Mouse (Mus musculus) lung, embryonic 16.5 days (tissue): ENCODE data around the gene Tmem110. TPM values are rescaled to one million over a fixed set of nuclear protein-coding genes. Genes with fewer than 3 reads are reported as not detected.

Source experiments
- ATAC-seq: fragments of 200-750 bp; cut with Nextera tagmentation; 2 replicates; pipeline ENCODE4 v1.8.0; 2017; ENCODE audit warnings: low read depth, mild to moderate bottlenecking, moderate library complexity
- H3K27ac ChIP-seq: fragments of 300-500 bp; sonication (generic); 2 replicates; pipeline ENCODE4 v1.5.1; 2014; ENCODE audit warnings: mild to moderate bottlenecking, control low read depth, low read length
- H3K27me3 ChIP-seq: fragments of 300-500 bp; sonication (generic); 2 replicates; pipeline ENCODE4 v1.6.1; 2014; ENCODE audit warnings: low read depth, low read length, mixed read lengths; ENCODE audit not compliant: control insufficient read depth, insufficient read depth
- H3K36me3 ChIP-seq: fragments of 300-500 bp; sonication (generic); 2 replicates; pipeline ENCODE4 v1.6.1; 2014; ENCODE audit warnings: low read length; ENCODE audit not compliant: control insufficient read depth, insufficient read depth
- H3K4me1 ChIP-seq: fragments of 300-500 bp; sonication (generic); replicated peaks from 2 replicates; pipeline ENCODE4 v1.6.1; 2014; ENCODE audit warnings: low read length, mixed read lengths; ENCODE audit not compliant: control insufficient read depth, insufficient read depth
- H3K4me2 ChIP-seq: fragments of 300-500 bp; sonication (generic); 2 replicates; pipeline ENCODE4 v1.6.1; 2014; ENCODE audit warnings: low read depth, low read length, control low read depth
- H3K4me3 ChIP-seq: fragments of 300-500 bp; sonication (generic); 2 replicates; pipeline ENCODE4 v1.5.1; 2014; ENCODE audit warnings: mild to moderate bottlenecking, low read length, control low read depth
- H3K9ac ChIP-seq: fragments of 300-500 bp; sonication (generic); 2 replicates; pipeline ENCODE4 v1.6.1; 2014; ENCODE audit warnings: low read length, control low read depth
- H3K9me3 ChIP-seq: fragments of 300-500 bp; sonication (generic); 2 replicates; pipeline ENCODE4 v1.6.1; 2016; ENCODE audit warnings: low read length; ENCODE audit not compliant: control insufficient read depth
- WGBS: fragments of 180-500 bp; shearing (Covaris S2); extraction: QIAGEN DNeasy Blood & Tissue Kit; methylation state at CpG from one replicate; pipeline ENCODE4 v1.1.7; 2014; 5-methylcytosine and 5-hydroxymethylcytosine counted together
- polyA plus RNA-seq: library from polyadenylated mRNA; unstranded; fragments of >200 nt; fragmentation: Nextera tagmentation; extraction: Ambion mirVana; gene quantifications from 2 replicates; pipeline ENCODE4 v1.2.1, GENCODE M21; 2015

The Tmem110 gene
- polyA plus RNA-seq, 1 experiment from 2014 or later: 27.0 TPM

DNA sequence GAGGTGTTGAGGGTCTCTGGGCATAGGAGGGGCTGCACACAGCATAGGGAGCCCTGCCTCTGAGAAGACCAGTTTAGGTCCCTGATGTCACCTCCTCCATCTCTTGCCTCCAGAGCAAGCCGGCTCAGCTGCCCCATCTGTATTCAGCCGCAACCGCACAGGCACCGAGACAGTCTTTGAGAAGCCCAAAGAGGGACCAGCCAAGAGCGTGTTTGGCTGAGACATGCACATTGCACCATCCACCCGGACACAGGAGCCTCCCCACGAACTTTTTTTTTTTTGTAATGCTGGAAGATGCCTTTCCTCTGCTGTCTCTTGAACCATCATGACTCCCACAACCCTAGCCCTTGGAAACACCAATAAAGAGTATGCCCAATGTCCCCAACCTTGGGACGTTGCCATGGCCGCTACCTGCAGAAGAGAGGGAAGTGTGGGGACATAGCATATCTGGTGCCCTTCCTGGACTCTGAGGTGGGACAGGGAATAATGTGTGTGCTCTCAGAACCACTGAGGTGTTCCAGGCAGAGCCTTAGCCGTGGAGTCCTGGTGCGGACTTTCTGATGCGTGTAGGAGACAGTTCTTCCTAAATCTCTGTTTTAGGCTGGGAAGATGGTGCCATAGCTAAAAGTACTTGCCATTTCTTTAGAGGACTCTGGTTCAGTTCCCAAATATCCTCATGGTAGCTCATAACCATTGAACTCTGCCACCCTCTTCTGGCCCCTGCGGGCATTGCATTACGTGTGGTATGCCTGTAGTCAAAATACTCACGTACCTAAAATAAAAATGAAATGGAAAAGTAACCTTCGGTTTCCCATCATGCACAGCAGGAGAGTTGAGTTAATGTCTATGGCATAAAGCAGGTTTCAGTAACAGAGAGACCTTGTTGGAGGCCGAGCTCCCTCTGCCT, 55.7 kb downstream of the Tmem110 start:
- 75% methylated on average over 17 of the region's 17 CpGs for WGBS
- H3K4me1 ChIP-seq: peaks cover 22% of the 10 kb centered on the region
- H3K27me3 ChIP-seq: no peaks in the 10 kb centered on the region
- ATAC-seq: no peak
- H3K27ac ChIP-seq: no peak overlapping the region
- no peak overlapping the region for H3K4me3 ChIP-seq
- no peak overlapping the region for H3K9ac ChIP-seq
- no peak overlapping the region for H3K4me2 ChIP-seq
- H3K9me3 ChIP-seq: no peaks in the 10 kb centered on the region
- H3K36me3 ChIP-seq: no peaks in the 10 kb centered on the region

DNA sequence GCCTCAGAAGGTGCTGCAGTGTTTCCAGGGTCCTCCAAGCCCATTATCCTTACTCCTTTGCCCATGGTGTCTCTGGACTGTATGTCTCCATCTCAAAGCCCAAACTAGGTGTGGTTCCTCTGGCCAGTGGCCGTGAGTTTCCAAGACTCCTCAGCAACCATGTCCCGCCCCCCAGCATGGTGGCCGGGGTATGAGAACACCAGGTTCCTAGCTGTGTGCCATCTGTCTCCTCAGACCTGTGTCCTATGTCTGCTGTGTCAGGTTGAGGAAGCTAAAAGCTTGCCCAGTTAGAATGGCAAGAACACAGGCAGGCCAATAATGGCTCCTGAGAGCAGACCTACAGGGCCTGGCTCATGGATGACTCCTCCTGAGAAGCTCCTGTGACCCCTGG, 56.3 kb downstream of the Tmem110 start:
- no peak for ATAC-seq
- Histone ChIP-seq H3K9me3 (no peaks in the 10 kb centered on the region), H3K4me3 (no peak overlapping the region), H3K4me2 (no peak overlapping the region), H3K27me3 (no peaks in the 10 kb centered on the region), H3K4me1 (peaks cover 18% of the 10 kb centered on the region), H3K36me3 (no peaks in the 10 kb centered on the region), H3K27ac (no peak overlapping the region), H3K9ac (no peak overlapping the region)
- 82% methylated on average over 3 of the region's 3 CpGs for WGBS

DNA sequence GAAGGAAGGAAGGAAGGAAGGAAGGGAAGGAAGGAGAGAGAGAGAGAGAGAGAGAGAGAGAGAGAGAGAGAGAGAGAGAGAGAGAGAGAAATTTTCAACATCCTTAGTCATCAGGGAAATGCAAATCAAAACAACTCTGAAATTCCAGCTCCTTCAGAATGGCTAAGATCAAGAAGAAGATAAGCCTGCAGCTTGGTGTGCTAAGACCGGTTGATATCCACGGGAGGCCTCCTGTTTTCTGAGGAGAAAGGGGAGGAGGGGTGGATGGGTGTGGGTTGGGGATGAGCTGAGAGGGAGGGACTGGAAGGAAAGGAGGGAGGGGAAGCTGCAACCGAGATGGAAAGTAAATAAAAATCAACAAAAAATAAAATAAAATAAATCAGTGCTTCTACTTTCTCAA, 59.9 kb downstream of the Tmem110 start:
- Histone ChIP-seq H3K4me1 (peaks cover 14% of the 10 kb centered on the region), H3K9me3 (no peaks in the 10 kb centered on the region), H3K27ac (no peak overlapping the region), H3K4me3 (no peak overlapping the region), H3K36me3 (no peaks in the 10 kb centered on the region), H3K27me3 (no peaks in the 10 kb centered on the region; the same call in 1 of the 2 replicates), H3K4me2 (no peak overlapping the region), H3K9ac (no peak overlapping the region)
- WGBS: 7% methylated on average over 3 of the region's 3 CpGs
- ATAC-seq: no peak

DNA sequence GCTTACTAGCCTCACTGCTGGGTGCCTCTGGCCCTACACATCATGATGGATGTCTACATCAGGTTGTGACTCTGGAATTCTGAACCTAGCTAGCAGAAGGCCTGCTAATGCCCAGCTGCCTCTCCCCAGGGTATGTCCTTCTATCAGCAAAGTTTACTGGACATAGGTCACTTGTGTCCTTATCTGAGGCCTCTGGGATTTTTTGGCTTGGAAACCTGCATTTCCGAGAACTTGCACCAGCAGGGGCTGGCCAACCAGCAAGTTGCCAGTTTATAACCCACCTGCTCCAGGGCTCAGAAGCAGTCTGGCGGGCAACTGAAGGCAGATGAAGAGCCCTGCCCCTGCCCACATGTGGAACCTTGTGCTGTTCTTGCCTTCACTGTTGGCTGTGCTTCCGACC, 60.8 kb downstream of the Tmem110 start, which contains the start of gene Itih4:
Itih4 (plus strand) TSS at position 273 of the 400 bp plus-strand sequence.
- H3K9me3 ChIP-seq: no peaks in the 10 kb centered on the region

DNA sequence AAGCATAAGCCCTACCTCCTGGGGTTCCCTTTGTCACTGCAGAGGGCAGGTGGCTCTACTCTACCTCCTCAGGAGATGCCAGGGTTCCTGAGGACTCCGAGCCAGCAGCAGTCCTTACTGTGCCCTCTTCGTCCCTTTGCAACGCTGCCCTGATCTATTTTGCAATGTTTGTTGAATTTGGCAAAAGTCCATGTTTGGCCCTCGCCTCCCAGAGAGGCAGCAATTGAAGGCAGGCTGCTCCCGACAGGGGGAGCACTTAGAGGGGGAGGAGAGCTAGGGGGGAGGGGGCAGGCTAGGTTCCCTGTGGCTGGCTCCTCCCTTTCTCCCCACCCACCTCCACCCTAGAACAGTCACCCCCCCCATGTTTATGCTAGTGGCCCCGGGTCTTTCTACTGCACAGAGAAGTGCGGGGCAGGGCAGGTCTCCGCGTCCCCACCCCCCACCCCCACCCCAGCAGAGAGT, 62.9 kb downstream of the Tmem110 start:
- no peaks in the 10 kb centered on the region; the same call in 1 of the 2 replicates for H3K27me3 ChIP-seq
- peak overlapping the region; percentile 4; the same call in 1 of the 2 replicates for H3K4me3 ChIP-seq
- 0 out of 2 replicates have a peak overlapping the region, but pooled peaks have one; percentile 25 for H3K27ac ChIP-seq
- no peaks in the 10 kb centered on the region for H3K9me3 ChIP-seq
- peak; percentile 88 for ATAC-seq
- H3K4me2 ChIP-seq: peak overlapping the region; percentile 35
- 4% methylated on average over 9 of the region's 9 CpGs for WGBS
- no peaks in the 10 kb centered on the region for H3K36me3 ChIP-seq
- peaks cover 14% of the 10 kb centered on the region for H3K4me1 ChIP-seq
- H3K9ac ChIP-seq: no peak overlapping the region; the same call in 1 of the 2 replicates

More for the DNA sequence above, 60.8 kb downstream of the Tmem110 start, which contains the start of gene Itih4:
- H3K9ac ChIP-seq: no peak within 1 kb of the TSS
- H3K36me3 ChIP-seq: no peaks in the 10 kb centered on the region
- no peak for ATAC-seq
- 79% methylated on average over 3 of the region's 3 CpGs for WGBS
- no peak within 1 kb of the TSS for H3K4me3 ChIP-seq
- H3K4me1 ChIP-seq: peaks cover 14% of the 10 kb centered on the region
- no peak within 1 kb of the TSS for H3K27ac ChIP-seq
- no peak within 1 kb of the TSS for H3K4me2 ChIP-seq
- H3K27me3 ChIP-seq: no peaks in the 10 kb centered on the region; the same call in 1 of the 2 replicates

DNA sequence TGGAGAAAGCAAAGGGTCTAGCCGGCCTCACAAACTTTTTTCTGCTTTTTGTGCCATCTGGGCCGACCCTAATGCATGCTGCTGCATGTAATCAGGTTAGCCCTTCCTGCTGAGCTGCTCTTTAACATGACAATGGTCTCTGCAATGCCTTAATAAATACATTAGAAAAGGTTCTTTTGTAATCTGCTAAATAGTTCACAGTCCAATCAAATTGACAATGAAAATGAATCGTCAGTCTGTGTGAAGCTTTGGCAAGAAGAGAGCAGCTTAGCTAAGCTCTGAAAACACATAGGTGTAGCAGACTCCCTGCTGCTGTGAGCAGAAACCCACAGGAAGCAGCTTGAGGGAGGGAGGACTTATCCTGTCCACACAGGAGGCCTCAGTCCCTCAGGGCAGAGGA, 74.6 kb downstream of the Tmem110 start:
- Histone ChIP-seq H3K9ac (no peak overlapping the region), H3K27me3 (no peaks in the 10 kb centered on the region), H3K4me3 (no peak overlapping the region), H3K27ac (no peak overlapping the region), H3K4me2 (no peak overlapping the region), H3K9me3 (no peaks in the 10 kb centered on the region), H3K36me3 (no peaks in the 10 kb centered on the region), H3K4me1 (no peaks in the 10 kb centered on the region; the same call in 1 of the 2 replicates)
- ATAC-seq: no peak
- WGBS: 57% methylated on average over 3 of the region's 3 CpGs

DNA sequence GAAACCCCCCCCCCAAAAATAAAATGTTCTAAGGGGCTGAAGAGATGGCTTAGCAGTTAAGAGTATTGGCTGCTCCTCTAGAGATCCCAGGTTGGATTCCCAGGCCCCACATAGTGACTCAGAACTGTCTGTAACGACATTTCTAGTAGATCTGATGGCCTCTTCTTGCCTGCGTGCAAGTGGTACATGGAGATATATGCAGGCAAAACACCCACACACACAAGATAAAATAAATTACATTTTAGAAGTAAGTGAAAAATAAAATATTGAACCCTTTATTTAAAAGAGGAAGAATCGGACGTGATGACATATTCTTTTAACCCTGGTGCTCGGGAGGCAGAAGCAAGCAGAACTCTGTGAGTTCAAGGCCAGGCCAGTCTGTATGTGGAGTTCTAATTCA, 77.2 kb downstream of the Tmem110 start:
- no peak for ATAC-seq

DNA sequence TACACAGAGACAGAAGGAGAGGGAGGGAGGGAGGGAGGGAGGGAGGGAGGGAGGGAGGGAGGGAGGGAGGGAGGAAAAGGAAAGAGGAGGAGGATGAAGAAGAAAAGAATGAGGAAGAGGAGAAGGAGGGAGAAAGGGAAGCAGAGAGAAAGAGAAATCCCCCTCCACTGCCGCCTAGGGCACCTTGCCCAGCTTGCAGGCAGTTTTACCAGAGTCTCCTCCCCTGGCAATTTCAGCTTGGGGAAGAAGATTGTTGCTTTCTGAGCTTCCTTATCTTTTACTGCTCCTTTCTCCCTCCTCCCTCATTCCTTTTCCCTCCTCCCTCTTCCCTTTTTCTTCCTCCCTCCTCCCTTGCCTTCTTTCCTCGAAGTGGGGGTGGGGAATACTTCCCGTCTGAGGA, 77.6 kb downstream of the Tmem110 start:
- H3K4me1 ChIP-seq: peaks cover 15% of the 10 kb centered on the region
- H3K27me3 ChIP-seq: no peaks in the 10 kb centered on the region
- no peaks in the 10 kb centered on the region for H3K36me3 ChIP-seq
- no peak overlapping the region for H3K27ac ChIP-seq
- no peak for ATAC-seq
- no peak overlapping the region for H3K9ac ChIP-seq
- no peak overlapping the region for H3K4me3 ChIP-seq
- 53% methylated on average over 3 of the region's 3 CpGs for WGBS
- no peaks in the 10 kb centered on the region for H3K9me3 ChIP-seq
- H3K4me2 ChIP-seq: no peak overlapping the region

More for the DNA sequence above, 77.2 kb downstream of the Tmem110 start:
- Histone ChIP-seq H3K4me1 (peaks cover 12% of the 10 kb centered on the region), H3K4me2 (no peak overlapping the region), H3K4me3 (no peak overlapping the region), H3K9me3 (no peaks in the 10 kb centered on the region), H3K9ac (no peak overlapping the region), H3K27me3 (no peaks in the 10 kb centered on the region), H3K36me3 (no peaks in the 10 kb centered on the region), H3K27ac (no peak overlapping the region)
- 76% methylated on average over 5 of the region's 5 CpGs for WGBS

DNA sequence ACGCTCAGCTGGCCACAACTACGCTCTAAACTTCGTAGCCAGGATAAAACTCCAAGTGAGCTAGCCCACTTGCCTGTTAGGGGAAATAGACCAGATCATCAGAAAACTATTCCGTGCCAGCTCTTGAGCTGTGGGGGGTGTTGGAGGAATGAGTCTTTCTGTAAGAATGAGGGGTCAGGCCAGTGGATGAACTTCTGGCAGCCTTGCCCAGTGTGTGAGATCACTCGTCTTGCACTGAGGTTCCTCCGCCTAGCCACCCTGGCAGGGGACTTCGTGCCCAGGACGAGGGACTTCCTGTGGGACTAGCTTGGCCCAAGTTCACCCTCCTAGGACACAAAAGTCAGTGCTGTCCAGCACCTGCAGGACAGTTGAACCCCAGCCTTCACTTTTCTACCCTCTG, 78.9 kb downstream of the Tmem110 start:
- H3K27me3 ChIP-seq: no peaks in the 10 kb centered on the region
- H3K9me3 ChIP-seq: no peaks in the 10 kb centered on the region
- WGBS: 71% methylated on average over 8 of the region's 8 CpGs
- no peaks in the 10 kb centered on the region for H3K36me3 ChIP-seq
- ATAC-seq: no peak
- H3K4me2 ChIP-seq: no peak overlapping the region
- no peak overlapping the region for H3K9ac ChIP-seq
- H3K4me1 ChIP-seq: peaks cover 17% of the 10 kb centered on the region
- no peak overlapping the region for H3K4me3 ChIP-seq
- no peak overlapping the region for H3K27ac ChIP-seq
